Mouse (Mus musculus): Measurements from ENCODE around the gene Gm765. TPM values are rescaled to one million over a fixed set of nuclear protein-coding genes. Genes with fewer than 3 reads are reported as not detected.

Gm765 gene
- polyA plus RNA-seq, 1 experiment: not detected

- H3K4me3 ChIP-seq (ENCODE audit: low read depth, low read length): no peak overlapping the region
- H3K36me3 ChIP-seq (ENCODE audit: control insufficient read depth, insufficient read depth, low read length): no peaks in the 10 kb centered on the region
- no peaks in the 10 kb centered on the region for H3K27me3 ChIP-seq (ENCODE audit: control insufficient read depth, insufficient read depth, low read length)
- H3K27ac ChIP-seq (ENCODE audit: insufficient read depth, low read depth, low read length): no peak overlapping the region
- WGBS: 91% methylated on average over 1 of the region's 1 CpGs
- no peaks in the 10 kb centered on the region for H3K4me1 ChIP-seq (ENCODE audit: control insufficient read depth, insufficient read depth, insufficient read length, low read length)
- TF ChIP-seq CTCF (IDR thresholded peaks at IDR 0.05; ENCODE audit: extremely low read depth, insufficient read length, insufficient replicate concordance, low read depth, low read length) (no peak), POLR2A (IDR thresholded peaks at IDR 0.05; ENCODE audit: low read depth, low read length) (no peak)
Observed at GRCm38 (mm10) chr6:98271553-98271952, 71.0 kb downstream of the Gm765 start.

- Histone ChIP-seq H3K36me3 (ENCODE audit: control insufficient read depth, insufficient read depth, low read length) (no peaks in the 10 kb centered on the region), H3K27me3 (ENCODE audit: control insufficient read depth, insufficient read depth, low read length) (no peaks in the 10 kb centered on the region), H3K4me3 (ENCODE audit: low read depth, low read length) (no peak overlapping the region), H3K27ac (ENCODE audit: insufficient read depth, low read depth, low read length) (no peak overlapping the region), H3K4me1 (ENCODE audit: control insufficient read depth, insufficient read depth, insufficient read length, low read length) (no peaks in the 10 kb centered on the region)
- 49% methylated on average over 2 of the region's 2 CpGs for WGBS
- no peak for TF ChIP-seq CTCF (IDR thresholded peaks at IDR 0.05; ENCODE audit: extremely low read depth, insufficient read length, insufficient replicate concordance, low read depth, low read length)
- no peak for TF ChIP-seq POLR2A (IDR thresholded peaks at IDR 0.05; ENCODE audit: low read depth, low read length)
Observed at GRCm38 (mm10) chr6:98262961-98263360, 79.6 kb downstream of the Gm765 start.

- TF ChIP-seq CTCF (IDR thresholded peaks at IDR 0.05; ENCODE audit: extremely low read depth, insufficient read length, insufficient replicate concordance, low read depth, low read length): no peak
- no peak for TF ChIP-seq POLR2A (IDR thresholded peaks at IDR 0.05; ENCODE audit: low read depth, low read length)
- H3K36me3 ChIP-seq (ENCODE audit: control insufficient read depth, insufficient read depth, low read length): no peaks in the 10 kb centered on the region
- H3K27ac ChIP-seq (ENCODE audit: insufficient read depth, low read depth, low read length): no peak overlapping the region
- no peak overlapping the region for H3K4me3 ChIP-seq (ENCODE audit: low read depth, low read length)
- WGBS: 35% methylated on average over 2 of the region's 2 CpGs
- no peaks in the 10 kb centered on the region for H3K27me3 ChIP-seq (ENCODE audit: control insufficient read depth, insufficient read depth, low read length)
- H3K4me1 ChIP-seq (ENCODE audit: control insufficient read depth, insufficient read depth, insufficient read length, low read length): no peaks in the 10 kb centered on the region
Observed at GRCm38 (mm10) chr6:98259016-98259415, 83.5 kb downstream of the Gm765 start.

GRCm38 (mm10) chr6:98246449-98246848 is 96.1 kb downstream of the Gm765 start:
- Histone ChIP-seq H3K36me3 (ENCODE audit: control insufficient read depth, insufficient read depth, low read length) (no peaks in the 10 kb centered on the region), H3K4me1 (ENCODE audit: control insufficient read depth, insufficient read depth, insufficient read length, low read length) (no peaks in the 10 kb centered on the region), H3K27me3 (ENCODE audit: control insufficient read depth, insufficient read depth, low read length) (no peaks in the 10 kb centered on the region), H3K4me3 (ENCODE audit: low read depth, low read length) (no peak overlapping the region), H3K27ac (ENCODE audit: insufficient read depth, low read depth, low read length) (no peak overlapping the region)
- TF ChIP-seq CTCF (IDR thresholded peaks at IDR 0.05; ENCODE audit: extremely low read depth, insufficient read length, insufficient replicate concordance, low read depth, low read length) (no peak), POLR2A (IDR thresholded peaks at IDR 0.05; ENCODE audit: low read depth, low read length) (no peak)
- 81% methylated on average over 2 of the region's 2 CpGs for WGBS

- TF ChIP-seq POLR2A (IDR thresholded peaks at IDR 0.05; ENCODE audit: low read depth, low read length) (no peak), CTCF (IDR thresholded peaks at IDR 0.05; ENCODE audit: extremely low read depth, insufficient read length, insufficient replicate concordance, low read depth, low read length) (no peak)
- Histone ChIP-seq H3K4me1 (ENCODE audit: control insufficient read depth, insufficient read depth, insufficient read length, low read length) (no peaks in the 10 kb centered on the region), H3K36me3 (ENCODE audit: control insufficient read depth, insufficient read depth, low read length) (no peaks in the 10 kb centered on the region), H3K27me3 (ENCODE audit: control insufficient read depth, insufficient read depth, low read length) (no peaks in the 10 kb centered on the region), H3K27ac (ENCODE audit: insufficient read depth, low read depth, low read length) (no peak overlapping the region), H3K4me3 (ENCODE audit: low read depth, low read length) (no peak overlapping the region)
- WGBS: 68% methylated on average over 6 of the region's 6 CpGs
Observed at GRCm38 (mm10) chr6:98243186-98243585, 99.4 kb downstream of the Gm765 start.

GRCm38 (mm10) chr6:98240561-98241272 is 101.8 kb downstream of the Gm765 start:
- no peaks in the 10 kb centered on the region for H3K36me3 ChIP-seq (ENCODE audit: control insufficient read depth, insufficient read depth, low read length)
- 84% methylated on average over 8 of the region's 8 CpGs for whole genome bisulfite sequencing
- H3K27me3 ChIP-seq (ENCODE audit: control insufficient read depth, insufficient read depth, low read length): no peaks in the 10 kb centered on the region
- no peaks in the 10 kb centered on the region for H3K4me1 ChIP-seq (ENCODE audit: control insufficient read depth, insufficient read depth, insufficient read length, low read length)
- TF ChIP-seq CTCF (IDR thresholded peaks at IDR 0.05; ENCODE audit: extremely low read depth, insufficient read length, insufficient replicate concordance, low read depth, low read length) (no peak), POLR2A (IDR thresholded peaks at IDR 0.05; ENCODE audit: low read depth, low read length) (no peak)
- no peak overlapping the region for H3K27ac ChIP-seq (ENCODE audit: insufficient read depth, low read depth, low read length)
- no peak overlapping the region for H3K4me3 ChIP-seq (ENCODE audit: low read depth, low read length)

GRCm38 (mm10) chr6:98234097-98234496 is 108.5 kb downstream of the Gm765 start:
- no peak for TF ChIP-seq CTCF (IDR thresholded peaks at IDR 0.05; ENCODE audit: extremely low read depth, insufficient read length, insufficient replicate concordance, low read depth, low read length)
- no peak for TF ChIP-seq POLR2A (IDR thresholded peaks at IDR 0.05; ENCODE audit: low read depth, low read length)
- no peak overlapping the region for H3K27ac ChIP-seq (ENCODE audit: insufficient read depth, low read depth, low read length)
- no peaks in the 10 kb centered on the region for H3K27me3 ChIP-seq (ENCODE audit: control insufficient read depth, insufficient read depth, low read length)
- 62% methylated on average over 3 of the region's 3 CpGs for WGBS
- no peak overlapping the region for H3K4me3 ChIP-seq (ENCODE audit: low read depth, low read length)
- H3K4me1 ChIP-seq (ENCODE audit: control insufficient read depth, insufficient read depth, insufficient read length, low read length): no peaks in the 10 kb centered on the region
- no peaks in the 10 kb centered on the region for H3K36me3 ChIP-seq (ENCODE audit: control insufficient read depth, insufficient read depth, low read length)

All from small intestine, adult 2 months (tissue).